Mouse (Mus musculus) ovary, postnatal 10 days (tissue): ENCODE measurements around the gene Vav1.

Source experiments
- DNase-seq: peaks from one replicate; pipeline ENCODE4 v3.0.0; 2022; ENCODE audit warnings: low spot score

The Vav1 gene

GRCm38 (mm10) chr17:57339298-57339697 is 60.4 kb downstream of the Vav1 start:
- no peak for DNase-seq

GRCm38 (mm10) chr17:57341568-57341967 is 62.7 kb downstream of the Vav1 start:
- DNase-seq: no peak

GRCm38 (mm10) chr17:57344029-57344707 is 65.3 kb downstream of the Vav1 start:
- no peak for DNase-seq

- DNase-seq: no peak
Observed at GRCm38 (mm10) chr17:57347017-57347416, 68.1 kb downstream of the Vav1 start.

- DNase-seq: no peak
Observed at GRCm38 (mm10) chr17:57347781-57348180, 68.9 kb downstream of the Vav1 start.

- no peak for DNase-seq
Observed at GRCm38 (mm10) chr17:57349067-57349466, 70.2 kb downstream of the Vav1 start.

- DNase-seq: no peak
Observed at GRCm38 (mm10) chr17:57350212-57350611, 71.3 kb downstream of the Vav1 start.

GRCm38 (mm10) chr17:57351107-57351506 is 72.2 kb downstream of the Vav1 start:
- no peak for DNase-seq

GRCm38 (mm10) chr17:57358441-57358840 is 79.5 kb downstream of the Vav1 start, which contains the start of gene Adgre1:
TSS of gene Adgre1 (plus strand) at chr17:57358691.
- no peak for DNase-seq

- no peak for DNase-seq
Observed at GRCm38 (mm10) chr17:57359485-57360241, 80.8 kb downstream of the Vav1 start.
